Mouse (Mus musculus): ENCODE measurements around the gene Creb5.
"Not testable (repeated sequence)": the region's sequence is repeated elsewhere in the genome, so short reads cannot be mapped to it uniquely, and the experiment has no call there.

The Creb5 gene

DNA sequence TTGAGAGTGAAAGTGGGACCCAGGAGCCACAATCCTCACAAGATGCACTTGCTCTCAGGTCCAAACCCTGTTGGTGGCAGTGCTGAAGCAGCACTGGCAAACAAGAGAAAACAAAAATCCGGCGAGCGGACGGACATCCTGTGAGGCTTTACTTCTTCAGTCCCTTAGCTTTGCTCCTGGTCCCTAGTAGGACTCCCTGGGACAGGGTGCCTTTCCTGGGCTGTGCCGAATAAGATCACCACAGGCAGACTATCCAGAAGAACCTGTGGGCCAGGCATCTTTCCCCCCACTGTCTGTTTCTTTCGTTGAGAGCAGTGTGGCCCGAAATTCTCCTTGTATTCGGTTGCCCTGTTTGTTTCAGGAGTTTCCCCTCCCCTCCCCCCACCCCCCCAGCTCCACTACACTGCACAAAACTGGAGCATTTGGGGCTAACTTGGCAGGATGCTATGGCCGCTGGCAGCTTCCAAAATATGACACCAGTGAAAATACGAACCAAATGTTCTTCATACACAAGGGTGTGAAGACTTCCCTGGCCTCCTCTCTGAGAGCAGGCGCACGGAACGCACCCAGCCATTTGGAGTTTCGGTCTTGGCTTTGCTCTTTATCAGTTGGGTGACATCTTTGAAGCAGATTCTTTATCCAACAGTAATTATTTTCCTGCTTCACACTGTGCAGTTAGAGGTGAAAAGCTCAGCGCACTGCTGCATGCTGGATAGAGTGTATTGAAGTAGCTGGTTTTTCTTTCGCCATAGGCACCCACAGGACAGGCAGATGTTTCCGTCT, 32.7 kb downstream of the Creb5 start:
- peak; percentile 76 for DNase-seq

DNA sequence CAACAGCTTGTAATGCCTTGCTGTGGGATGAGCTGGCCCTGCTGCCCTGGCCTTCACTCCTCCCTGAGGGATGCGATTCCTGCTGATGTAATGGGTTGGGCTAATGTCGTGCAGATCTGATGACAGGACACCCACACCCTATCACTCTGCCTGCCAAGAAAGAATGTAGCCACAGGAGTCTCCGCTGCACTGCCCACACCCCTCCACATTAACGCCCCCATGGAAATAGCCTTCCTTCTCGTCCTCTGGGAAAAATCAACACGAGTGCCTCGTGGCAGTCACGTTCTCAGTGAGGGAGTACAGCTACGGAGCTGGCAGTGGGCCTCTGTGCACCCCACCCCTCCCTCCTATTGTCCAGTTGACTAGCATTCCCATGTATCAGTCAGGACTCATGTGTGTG, 50.3 kb downstream of the Creb5 start:
- no peak for DNase-seq

DNA sequence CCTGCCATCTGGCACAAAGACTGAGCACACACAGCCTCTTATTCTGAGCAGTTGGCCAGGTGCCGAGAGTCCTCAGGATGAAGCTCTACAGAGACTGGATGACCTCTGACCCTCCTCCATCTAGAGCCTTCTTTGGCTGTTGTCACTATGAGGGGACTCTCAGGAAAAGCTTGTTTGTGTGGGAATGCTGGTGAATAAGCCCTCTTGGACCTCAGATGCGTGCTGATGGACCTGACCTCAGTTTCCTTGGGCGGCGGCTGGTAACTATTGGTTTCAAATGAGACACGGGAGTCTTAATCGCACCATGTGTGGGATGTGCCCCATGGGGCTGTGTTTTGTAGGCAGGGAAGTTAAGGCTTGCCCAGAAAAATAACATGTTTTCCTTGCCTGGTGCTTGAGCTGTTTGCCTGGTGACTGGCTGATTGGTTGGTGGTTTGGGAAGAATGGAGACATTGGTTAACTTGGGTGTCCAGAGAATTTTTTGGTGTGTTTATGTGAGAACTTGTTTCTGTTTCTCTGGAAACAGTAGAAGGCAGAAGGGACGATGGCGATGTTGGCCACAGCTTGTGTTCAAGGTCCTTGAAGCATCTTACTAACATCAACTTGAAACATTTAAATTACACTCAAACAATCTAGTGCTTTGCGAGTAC, 65.4 kb downstream of the Creb5 start:
- DNase-seq, result no peak

DNA sequence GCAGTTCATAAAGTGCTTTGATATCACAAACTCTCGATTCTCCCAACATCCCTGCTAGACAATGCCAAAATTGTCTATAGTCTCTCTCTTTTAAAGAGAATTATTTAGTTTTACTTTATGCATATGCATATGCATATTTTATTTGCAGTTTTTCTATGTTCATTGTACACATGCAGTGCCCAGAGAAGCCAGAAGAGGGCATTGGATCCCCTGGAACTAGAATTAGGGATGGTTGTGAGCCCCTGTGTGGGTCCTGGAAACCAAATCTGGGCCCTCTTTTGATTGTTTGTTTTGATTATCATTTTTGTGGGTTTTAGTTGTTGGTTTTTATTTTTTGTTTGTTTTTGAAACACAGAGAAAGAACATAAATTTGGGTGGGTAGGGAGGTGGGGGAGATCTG, 69.3 kb downstream of the Creb5 start:
- DNase-seq, result no peak

DNA sequence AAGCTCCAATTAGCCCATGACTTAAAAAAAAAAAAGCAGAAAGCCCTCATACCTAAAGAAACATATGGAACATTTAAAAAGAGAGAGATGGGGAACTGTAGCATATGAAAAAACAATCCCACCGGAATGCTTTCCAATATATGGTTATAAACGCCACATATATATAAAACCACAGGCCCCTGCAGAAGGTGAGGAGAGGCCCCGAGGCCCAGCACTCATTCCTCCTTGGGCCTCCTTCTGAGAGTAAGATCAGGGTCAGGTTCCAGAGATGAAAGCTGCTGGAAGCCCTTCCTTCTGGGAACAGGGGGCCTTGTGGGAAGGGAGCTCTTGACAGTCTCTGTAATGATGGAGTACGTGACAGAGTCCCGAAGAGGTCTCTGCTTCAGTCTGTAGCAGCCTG, 76.5 kb downstream of the Creb5 start:
- no peak for DNase-seq

DNA sequence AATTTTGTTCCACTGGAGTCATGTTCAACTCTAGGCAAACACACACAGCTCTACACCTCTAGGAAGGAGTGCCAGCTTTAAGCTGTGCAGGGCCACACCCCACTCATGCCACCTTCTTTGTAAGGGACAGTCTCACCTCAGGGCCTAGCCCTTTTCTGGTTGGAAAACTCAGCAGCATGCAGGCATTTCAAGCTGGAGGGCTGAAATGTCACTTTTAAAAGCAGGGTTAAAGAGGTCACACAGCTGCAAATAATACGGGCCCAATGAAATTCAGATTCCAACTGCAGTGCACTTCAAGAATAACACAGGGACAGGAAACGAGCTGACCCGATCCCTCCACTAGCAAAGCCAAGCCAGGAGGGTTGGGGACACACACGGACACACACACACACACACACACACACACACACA, 76.9 kb downstream of the Creb5 start:
- no peak for DNase-seq

DNA sequence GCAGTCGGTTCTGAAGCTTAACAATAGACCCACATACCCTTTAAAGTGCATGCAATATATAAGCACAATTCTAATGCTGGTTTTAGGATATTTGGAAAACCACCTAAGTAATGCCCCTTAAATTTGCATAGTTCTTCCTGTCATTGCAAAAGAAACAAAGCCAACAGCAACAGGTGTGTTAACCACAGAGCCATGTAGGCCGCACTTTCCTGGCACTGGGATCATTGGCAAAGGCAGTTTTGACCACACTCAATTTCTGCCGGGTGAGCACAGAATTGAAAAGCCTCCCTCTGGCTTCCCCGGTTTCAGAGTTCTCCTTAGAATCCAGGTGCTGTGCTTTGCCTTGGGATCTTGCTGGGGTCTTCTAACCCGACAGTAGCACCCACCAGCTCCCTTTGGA, 82.1 kb downstream of the Creb5 start:
- no peak for DNase-seq

DNA sequence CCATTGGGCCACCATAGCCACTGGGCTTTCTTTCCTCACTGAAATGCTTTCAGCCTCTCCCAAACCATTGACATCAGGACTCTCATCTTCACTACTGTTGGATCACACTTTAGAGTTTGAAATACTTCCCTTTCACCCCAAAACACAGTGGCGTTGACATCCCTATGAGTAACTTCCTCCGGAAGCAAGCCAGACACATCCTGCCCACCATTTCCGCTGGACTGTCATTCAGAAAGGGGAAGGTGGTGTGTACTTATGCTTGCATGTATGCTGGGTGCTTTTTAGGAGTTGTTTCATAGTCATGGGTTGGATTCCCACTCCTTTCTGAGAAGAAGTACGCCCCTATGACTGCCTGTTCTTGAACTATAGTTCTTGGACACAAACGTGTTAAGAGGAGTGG, 82.9 kb downstream of the Creb5 start:
- no peak for DNase-seq

DNA sequence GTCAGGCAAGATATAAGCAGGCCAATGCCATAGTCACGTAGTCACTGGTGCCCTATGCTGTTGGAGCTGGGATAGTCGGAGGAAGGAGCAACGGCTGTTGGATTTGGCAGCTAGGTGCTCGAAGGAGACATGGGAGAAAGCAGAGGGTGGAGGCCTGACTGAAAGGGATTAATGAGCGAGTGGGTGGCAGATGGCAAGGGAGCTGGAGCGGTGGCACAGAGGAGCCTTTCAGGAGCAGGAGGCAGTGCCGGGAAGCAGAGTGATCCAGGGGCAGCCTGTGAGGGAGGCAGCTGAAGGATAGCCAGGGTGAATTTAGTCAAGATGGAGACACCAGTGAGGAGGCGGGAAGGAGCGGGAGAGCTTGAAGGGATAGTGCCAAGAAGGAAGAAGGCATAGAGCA, 84.9 kb downstream of the Creb5 start:
- DNase-seq, result peak; percentile 90

DNA sequence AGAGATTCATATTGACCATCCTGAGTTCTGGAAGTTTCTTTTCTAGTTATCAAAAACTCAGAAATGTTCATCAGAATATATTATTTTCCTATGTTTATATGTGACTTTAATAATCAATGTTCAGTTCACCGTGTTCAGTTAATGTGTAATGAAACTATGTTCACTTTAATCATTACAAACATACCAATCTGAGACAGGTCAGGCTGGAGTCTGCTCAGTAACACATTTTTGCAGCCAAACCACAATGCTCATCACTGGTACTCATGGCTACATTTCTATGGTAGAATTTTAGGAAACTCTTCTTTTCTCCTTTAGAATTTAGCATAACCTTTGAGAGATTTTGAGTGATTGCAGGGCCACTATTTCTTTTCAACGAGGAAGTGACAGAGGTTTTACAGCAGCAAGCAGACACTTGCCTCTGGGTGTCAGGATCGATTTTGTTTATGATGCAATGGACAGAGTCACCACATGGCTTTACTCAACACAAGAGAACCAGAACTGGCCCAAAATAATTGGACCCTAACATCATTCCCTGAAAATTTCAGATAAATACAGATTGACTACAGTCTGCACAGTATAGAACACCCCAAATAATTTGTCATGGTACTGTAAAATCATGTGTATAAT, 87.4 kb downstream of the Creb5 start:
- DNase-seq, result no peak

DNA sequence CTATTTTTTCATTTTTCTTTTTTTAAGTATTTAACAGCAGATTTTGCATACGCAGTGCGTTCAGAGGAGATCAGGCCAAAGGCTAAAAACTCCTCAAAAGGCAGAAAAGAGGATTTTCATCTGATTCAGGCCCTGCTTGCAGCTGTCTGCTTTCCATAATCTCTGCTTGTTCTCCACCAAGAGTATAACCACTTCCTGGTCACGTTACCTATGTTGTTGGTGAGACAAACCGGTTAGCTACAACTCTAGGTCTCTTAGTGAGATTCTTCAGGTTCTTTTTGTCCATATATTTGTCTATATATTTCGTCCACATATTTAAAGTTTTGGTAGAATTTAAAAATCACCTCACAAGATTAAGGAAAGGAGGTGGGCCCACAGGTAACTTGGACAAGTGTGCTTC, 102.2 kb downstream of the Creb5 start:
- no peak for DNase-seq

DNA sequence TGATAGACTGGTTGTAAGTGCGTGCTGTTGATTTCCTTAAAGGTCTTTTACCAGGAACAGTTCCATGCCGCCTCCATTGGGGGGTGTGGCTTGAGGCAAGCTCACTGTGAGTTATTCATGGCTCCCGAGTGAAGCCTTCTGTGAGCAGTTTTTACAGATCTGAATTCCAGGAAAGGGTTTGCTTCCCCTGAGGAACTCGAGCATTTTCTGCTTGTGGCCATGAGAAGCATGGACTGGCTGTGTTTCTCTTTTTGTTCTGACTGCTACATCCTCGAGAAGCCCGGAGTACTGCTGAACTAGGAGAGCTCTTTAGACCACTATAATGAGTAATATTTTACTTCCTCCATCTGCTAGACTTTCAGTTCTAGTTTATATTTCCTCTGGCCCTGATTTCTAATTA, 103.3 kb downstream of the Creb5 start:
- no peak for DNase-seq

DNA sequence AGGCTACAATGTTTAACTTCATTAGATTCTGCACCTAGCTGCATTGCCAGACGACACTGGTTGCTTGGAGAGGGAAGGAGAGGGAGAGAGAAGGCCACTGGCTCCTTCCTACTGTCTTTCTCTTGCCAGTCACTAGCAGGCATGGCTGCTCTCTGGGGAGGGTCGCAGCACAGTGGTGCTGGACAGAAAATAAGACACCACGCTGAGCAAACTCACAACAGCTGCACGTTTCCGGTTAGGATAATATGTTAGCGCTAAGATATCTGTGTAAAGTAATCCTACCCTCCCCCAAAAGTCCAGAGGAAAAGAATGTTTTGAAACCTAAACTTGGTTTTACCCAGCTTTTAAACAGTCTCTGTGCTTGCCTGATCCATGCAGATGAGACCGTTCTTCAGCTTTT, 107.0 kb downstream of the Creb5 start:
- DNase-seq, result no peak

DNA sequence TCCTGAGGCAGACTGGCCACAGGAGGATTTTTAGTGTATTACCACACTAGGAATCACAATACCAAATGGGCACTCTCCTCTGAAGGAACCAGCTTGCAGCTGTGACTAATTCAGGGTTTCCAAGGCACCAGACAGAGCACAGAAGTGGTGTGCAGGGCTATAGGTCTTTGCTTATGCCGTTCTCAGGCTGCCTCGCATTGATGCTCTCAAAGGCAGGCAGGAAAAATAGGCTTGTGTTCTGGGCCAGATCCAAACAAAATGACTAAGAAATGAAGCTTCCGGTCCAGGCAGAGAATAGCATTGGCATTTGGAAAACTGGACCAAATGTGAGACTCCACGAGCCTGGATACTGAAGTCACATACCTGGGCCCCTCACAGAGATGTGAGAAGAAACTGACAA, 108.1 kb downstream of the Creb5 start:
- DNase-seq, result peak; percentile 13

DNA sequence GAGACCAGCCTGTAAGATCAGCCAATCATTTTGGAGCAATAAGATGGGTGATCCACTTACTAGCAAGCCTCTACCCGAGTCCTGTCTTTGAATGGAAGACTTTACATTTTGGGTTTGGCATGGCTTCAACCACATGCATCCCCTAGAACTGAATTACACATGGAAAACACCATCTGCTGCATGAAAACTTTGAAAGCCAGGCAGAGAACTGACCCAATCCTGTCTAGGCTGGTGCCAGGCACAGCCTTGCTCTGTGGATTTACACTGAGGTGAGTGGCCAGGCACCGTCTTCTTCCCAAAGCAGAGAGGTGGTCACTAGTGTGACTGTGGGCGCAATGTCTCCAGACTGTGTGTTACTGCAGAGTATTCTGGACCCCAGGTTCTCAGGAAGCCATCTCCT, 109.4 kb downstream of the Creb5 start:
- no peak for DNase-seq

DNA sequence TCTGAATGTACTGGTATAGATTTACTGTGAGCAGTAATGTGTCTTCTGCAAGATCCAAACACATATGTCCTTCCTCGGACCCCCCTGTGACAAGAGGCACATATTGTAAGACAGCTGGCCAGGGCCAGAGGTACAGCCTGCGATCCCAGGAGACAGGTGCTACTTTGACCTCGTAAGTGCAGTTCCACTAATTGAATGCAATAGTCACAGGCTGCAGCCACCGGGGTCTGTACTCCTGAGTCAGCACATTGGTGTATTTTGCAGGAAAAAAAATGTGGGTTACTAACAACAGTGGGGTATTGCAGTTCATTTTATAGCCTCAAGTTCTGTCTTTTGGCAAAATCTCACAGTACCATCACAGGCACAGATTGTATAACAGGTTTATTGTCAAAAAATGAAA, 110.7 kb downstream of the Creb5 start:
- DNase-seq, result no peak

DNA sequence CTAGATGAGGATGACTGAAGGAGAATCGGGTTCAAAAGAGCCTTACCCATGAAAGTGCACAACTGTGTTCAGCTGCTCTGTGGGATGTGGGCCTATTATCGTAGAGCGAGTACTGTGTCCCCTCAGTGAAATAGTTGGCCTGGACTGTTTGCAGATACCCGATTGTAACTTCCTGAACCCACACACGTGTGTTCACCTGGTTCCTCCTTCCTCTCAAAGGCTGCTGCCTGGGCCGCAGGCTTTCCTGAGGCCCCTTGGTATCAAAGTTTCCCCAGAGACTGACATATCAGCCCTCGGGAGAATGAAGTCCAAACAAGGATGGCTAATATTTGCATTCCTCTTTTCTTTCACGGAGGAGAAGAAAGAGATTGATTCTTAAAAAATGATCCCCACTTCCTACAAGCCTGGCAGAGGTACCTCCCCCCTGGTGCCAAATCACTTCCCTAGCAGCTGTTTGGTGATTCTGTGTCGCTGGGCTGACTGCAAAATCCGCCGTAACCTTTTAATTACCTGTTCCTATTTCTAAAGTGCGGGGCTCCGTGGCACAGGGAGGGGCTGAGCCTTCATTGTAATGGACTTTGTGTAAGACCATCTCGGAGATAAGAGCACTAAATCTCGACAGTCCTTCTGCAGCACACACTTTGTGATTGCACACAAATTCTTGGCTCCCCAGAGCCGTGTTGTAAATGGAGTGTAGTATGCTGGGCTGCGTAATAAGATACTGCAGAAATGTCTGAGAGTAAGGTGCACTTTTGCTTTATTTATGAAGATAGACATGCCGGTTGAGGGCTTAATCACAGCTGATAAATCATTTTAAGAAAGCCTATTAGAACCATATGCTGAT, 111.4 kb downstream of the Creb5 start:
- DNase-seq, result no peak

DNA sequence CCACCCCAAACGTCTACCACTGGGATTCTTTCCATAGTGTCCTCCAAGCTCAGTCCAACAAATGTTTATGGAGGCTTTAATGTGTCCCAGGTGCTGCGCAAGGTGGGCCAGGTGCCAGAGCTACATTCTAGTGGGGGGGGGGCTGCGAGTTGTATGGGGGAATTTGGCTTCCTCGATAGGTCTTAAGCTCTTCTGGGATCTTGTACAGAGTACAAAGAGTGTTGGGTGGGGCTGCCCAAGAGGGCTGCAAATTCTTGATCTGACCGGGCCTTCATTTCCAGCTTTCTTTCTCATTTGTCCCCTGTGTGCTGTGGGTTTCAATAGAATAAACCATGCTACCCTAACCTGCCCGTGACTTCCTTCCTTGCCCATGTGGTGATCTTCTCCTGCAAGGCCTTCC, 114.3 kb downstream of the Creb5 start:
- DNase-seq, result no peak

DNA sequence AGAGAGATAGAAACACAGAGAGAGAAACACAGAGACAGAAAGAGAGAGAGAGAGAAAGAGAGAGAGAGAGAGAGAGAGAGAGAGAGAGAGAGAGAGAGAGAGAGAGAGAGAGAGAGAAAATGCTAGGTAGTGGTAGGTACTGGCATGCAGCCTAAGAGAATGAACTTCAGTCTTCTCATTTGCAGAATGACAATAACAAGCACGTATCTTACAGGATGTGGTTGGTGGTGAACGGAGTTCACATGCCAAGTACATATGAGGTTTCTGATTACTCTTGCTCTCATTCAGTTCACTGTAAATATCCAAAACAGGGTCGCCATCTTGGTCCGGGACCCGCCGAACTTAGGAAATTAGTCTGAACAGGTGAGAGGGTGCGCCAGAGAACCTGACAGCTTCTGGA, 115.5 kb downstream of the Creb5 start:
- not testable (repeated sequence) for DNase-seq

DNA sequence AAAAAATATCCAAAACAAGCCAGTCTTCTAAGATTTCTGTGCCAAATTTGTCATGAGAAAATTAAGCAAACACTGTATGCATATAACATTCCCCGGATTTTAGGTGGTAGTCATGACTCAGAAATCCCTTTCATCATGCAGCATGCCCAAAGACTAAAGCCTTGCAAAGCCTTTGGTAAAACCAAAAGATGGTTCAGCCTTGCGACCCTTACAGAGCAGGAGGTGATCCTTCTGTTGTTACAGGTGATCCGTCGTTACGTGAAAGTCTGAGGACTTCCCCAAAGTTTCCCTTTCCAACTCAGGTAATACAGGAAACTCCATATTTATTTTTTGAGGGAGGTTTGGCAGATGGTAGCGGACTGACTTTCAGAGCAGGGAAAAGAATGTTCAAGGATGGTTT, 122.1 kb downstream of the Creb5 start:
- DNase-seq, result no peak

DNA sequence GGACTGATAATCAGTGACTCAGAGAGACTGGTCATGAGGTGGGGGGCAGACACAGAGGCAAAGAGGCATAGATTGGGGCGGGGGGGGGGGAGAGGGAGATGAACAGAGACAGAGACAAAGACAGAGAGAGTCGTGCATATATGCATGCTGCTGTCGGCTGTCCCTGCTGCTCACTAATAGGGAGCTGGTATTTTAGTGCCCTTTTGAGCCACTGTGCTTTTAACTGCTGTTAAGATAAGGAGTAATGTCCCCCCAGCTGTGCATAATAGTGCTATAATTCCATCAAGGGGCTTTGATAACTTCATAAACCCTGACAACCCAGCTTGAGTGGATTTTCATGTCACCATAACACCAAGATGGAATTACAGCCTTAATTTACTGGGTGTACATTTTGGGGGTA, 134.3 kb downstream of the Creb5 start:
- no peak for DNase-seq

DNA sequence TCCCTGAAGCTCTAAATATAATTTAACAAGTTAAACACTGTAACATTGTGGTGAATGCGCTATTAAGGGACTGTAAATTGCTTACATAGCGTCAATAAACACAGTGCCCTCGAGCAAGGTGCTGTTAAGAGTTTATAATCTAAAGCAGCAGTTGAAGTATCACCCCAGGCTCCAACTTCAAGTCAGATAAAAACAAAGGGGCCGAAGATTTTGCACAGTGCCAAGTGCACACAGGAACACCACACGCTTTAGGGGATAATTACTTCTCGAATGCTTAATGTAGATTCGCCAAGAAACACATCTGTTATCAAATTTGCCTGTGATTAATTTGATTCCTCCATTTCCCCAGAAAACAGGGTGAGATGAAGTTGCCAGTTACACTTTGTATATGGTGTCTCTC, 142.3 kb downstream of the Creb5 start:
- DNase-seq, result no peak

DNA sequence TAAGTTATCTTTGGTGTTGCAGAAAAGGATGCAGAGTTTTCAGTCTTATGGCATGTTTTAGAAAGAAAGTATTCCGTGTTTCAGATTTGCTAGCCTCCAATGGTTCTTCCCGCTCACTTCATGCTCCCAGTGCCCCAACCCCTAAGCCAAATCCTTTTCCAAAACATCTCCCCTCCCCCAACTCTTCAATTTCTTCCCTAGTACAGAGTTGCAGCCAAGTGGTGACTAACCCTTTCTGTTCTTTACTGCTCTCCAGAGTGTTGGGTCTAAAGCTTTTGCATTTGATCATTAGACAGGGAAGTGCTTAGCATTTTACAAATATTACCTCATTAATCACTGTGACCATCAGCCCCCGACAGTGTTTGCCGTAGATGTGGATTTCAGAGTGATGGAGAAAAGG, 142.8 kb downstream of the Creb5 start:
- no peak for DNase-seq
